Mouse (Mus musculus): ENCODE data around the gene Idua. TPM values are rescaled to one million over a fixed set of nuclear protein-coding genes. Genes with fewer than 3 reads are reported as not detected.

Idua gene
- polyA plus RNA-seq, 1 experiment from 2014 or later: 11.8 TPM

GRCm38 (mm10) chr5:108671757-108672156 lies 11.6 kb downstream of the Idua start:
- Histone ChIP-seq H3K9ac (no peak overlapping the region), H3K4me1 (replicated peaks) (peaks cover 25% of the 10 kb centered on the region), H3K9me3 (no peaks in the 10 kb centered on the region), H3K27me3 (no peaks in the 10 kb centered on the region), H3K4me2 (no peak overlapping the region), H3K36me3 (peaks cover 9% of the 10 kb centered on the region; the same call in 1 of the 2 replicates), H3K4me3 (no peak overlapping the region), H3K27ac (replicated peaks) (no peak overlapping the region)
- no peak for ATAC-seq (ENCODE audit: low FRiP score, low read depth)
- 94% methylated on average over 12 of the region's 12 CpGs for WGBS

GRCm38 (mm10) chr5:108674624-108675023 lies 14.5 kb downstream of the Idua start:
- H3K9ac ChIP-seq: no peak overlapping the region
- H3K27ac ChIP-seq (replicated peaks): no peak overlapping the region
- H3K4me2 ChIP-seq: no peak overlapping the region
- WGBS: 88% methylated on average over 2 of the region's 2 CpGs
- H3K27me3 ChIP-seq: no peaks in the 10 kb centered on the region
- H3K4me3 ChIP-seq: no peak overlapping the region
- peaks cover 9% of the 10 kb centered on the region; the same call in 1 of the 2 replicates for H3K36me3 ChIP-seq
- H3K4me1 ChIP-seq (replicated peaks): peaks cover 24% of the 10 kb centered on the region
- ATAC-seq (ENCODE audit: low FRiP score, low read depth): no peak
- no peaks in the 10 kb centered on the region for H3K9me3 ChIP-seq

GRCm38 (mm10) chr5:108675251-108675816 lies 15.2 kb downstream of the Idua start, which contains the start of gene Slc26a1:
TSS of gene Slc26a1 (minus strand) at chr5:108675569.
- Histone ChIP-seq H3K27me3 (no peaks in the 10 kb centered on the region), H3K9me3 (no peaks in the 10 kb centered on the region), H3K4me1 (replicated peaks) (peaks cover 16% of the 10 kb centered on the region), H3K4me3 (no peak within 1 kb of the TSS), H3K9ac (no peak within 1 kb of the TSS), H3K4me2 (no peak within 1 kb of the TSS), H3K27ac (replicated peaks) (no peak within 1 kb of the TSS), H3K36me3 (peaks cover 9% of the 10 kb centered on the region; the same call in 1 of the 2 replicates)
- ATAC-seq (ENCODE audit: low FRiP score, low read depth): no peak
- WGBS: 86% methylated on average over 9 of the region's 9 CpGs

GRCm38 (mm10) chr5:108676772-108677498 lies 16.8 kb downstream of the Idua start:
- peak; percentile 75 for ATAC-seq (ENCODE audit: low FRiP score, low read depth)
- Histone ChIP-seq H3K27me3 (no peaks in the 10 kb centered on the region), H3K9me3 (no peaks in the 10 kb centered on the region), H3K36me3 (peaks cover 2% of the 10 kb centered on the region; the same call in 1 of the 2 replicates), H3K4me2 (peak overlapping the region; percentile 66), H3K4me1 (replicated peaks) (peaks cover 16% of the 10 kb centered on the region), H3K9ac (peak overlapping the region; percentile 46), H3K4me3 (peak overlapping the region; percentile 34), H3K27ac (replicated peaks) (peak overlapping the region; percentile 87)
- WGBS: 7% methylated on average over 5 of the region's 5 CpGs

GRCm38 (mm10) chr5:108677605-108678295 lies 17.6 kb downstream of the Idua start:
- Histone ChIP-seq H3K27ac (replicated peaks) (peak overlapping the region; percentile 87), H3K4me1 (replicated peaks) (peaks cover 16% of the 10 kb centered on the region), H3K36me3 (no peaks in the 10 kb centered on the region), H3K9me3 (no peaks in the 10 kb centered on the region), H3K9ac (peak overlapping the region; percentile 46), H3K4me3 (peak overlapping the region; percentile 34), H3K27me3 (no peaks in the 10 kb centered on the region), H3K4me2 (peak overlapping the region; percentile 66)
- 3% methylated on average over 25 of the region's 25 CpGs for WGBS
- peak; percentile 93 for ATAC-seq (ENCODE audit: low FRiP score, low read depth)

- peak overlapping the region; percentile 45; the same call in 1 of the 2 replicates for H3K27ac ChIP-seq (replicated peaks)
- H3K36me3 ChIP-seq: no peaks in the 10 kb centered on the region
- H3K9me3 ChIP-seq: no peaks in the 10 kb centered on the region
- no peak overlapping the region for H3K4me2 ChIP-seq
- no peak overlapping the region for H3K9ac ChIP-seq
- no peak overlapping the region for H3K4me3 ChIP-seq
- H3K27me3 ChIP-seq: no peaks in the 10 kb centered on the region
- 89% methylated on average over 6 of the region's 6 CpGs for WGBS
- peaks cover 16% of the 10 kb centered on the region for H3K4me1 ChIP-seq (replicated peaks)
- no peak for ATAC-seq (ENCODE audit: low FRiP score, low read depth)
Observed at GRCm38 (mm10) chr5:108678296-108678854, 18.2 kb downstream of the Idua start.

GRCm38 (mm10) chr5:108679909-108680308 lies 19.8 kb downstream of the Idua start:
- Histone ChIP-seq H3K9me3 (no peaks in the 10 kb centered on the region), H3K9ac (no peak overlapping the region), H3K4me2 (no peak overlapping the region), H3K36me3 (no peaks in the 10 kb centered on the region), H3K4me3 (no peak overlapping the region), H3K27ac (replicated peaks) (no peak overlapping the region), H3K4me1 (replicated peaks) (peaks cover 16% of the 10 kb centered on the region), H3K27me3 (no peaks in the 10 kb centered on the region)
- no peak for ATAC-seq (ENCODE audit: low FRiP score, low read depth)
- WGBS: 56% methylated on average over 3 of the region's 3 CpGs

- H3K4me3 ChIP-seq: no peak overlapping the region
- no peaks in the 10 kb centered on the region for H3K9me3 ChIP-seq
- H3K27ac ChIP-seq (replicated peaks): no peak overlapping the region
- no peak for ATAC-seq (ENCODE audit: low FRiP score, low read depth)
- no peaks in the 10 kb centered on the region for H3K36me3 ChIP-seq
- WGBS: 92% methylated on average over 6 of the region's 6 CpGs
- peaks cover 16% of the 10 kb centered on the region for H3K4me1 ChIP-seq (replicated peaks)
- no peak overlapping the region for H3K9ac ChIP-seq
- no peak overlapping the region for H3K4me2 ChIP-seq
- H3K27me3 ChIP-seq: no peaks in the 10 kb centered on the region
Observed at GRCm38 (mm10) chr5:108680871-108681270, 20.7 kb downstream of the Idua start.

GRCm38 (mm10) chr5:108689091-108689490 lies 29.0 kb downstream of the Idua start:
- no peak overlapping the region for H3K4me3 ChIP-seq
- H3K4me2 ChIP-seq: no peak overlapping the region
- WGBS: 69% methylated on average over 5 of the region's 5 CpGs
- 0 out of 2 replicates have a peak, but pooled peaks cover 6% of the 10 kb centered on the region for H3K4me1 ChIP-seq (replicated peaks)
- no peaks in the 10 kb centered on the region for H3K36me3 ChIP-seq
- no peak overlapping the region for H3K27ac ChIP-seq (replicated peaks)
- no peaks in the 10 kb centered on the region for H3K9me3 ChIP-seq
- no peak for ATAC-seq (ENCODE audit: low FRiP score, low read depth)
- H3K9ac ChIP-seq: no peak overlapping the region
- H3K27me3 ChIP-seq: peaks cover 18% of the 10 kb centered on the region

GRCm38 (mm10) chr5:108691152-108691551 lies 31.0 kb downstream of the Idua start:
- H3K4me2 ChIP-seq: no peak overlapping the region
- no peaks in the 10 kb centered on the region for H3K36me3 ChIP-seq
- peaks cover 17% of the 10 kb centered on the region for H3K4me1 ChIP-seq (replicated peaks)
- H3K4me3 ChIP-seq: no peak overlapping the region
- WGBS: 71% methylated on average over 4 of the region's 4 CpGs
- H3K27me3 ChIP-seq: peaks cover 28% of the 10 kb centered on the region
- no peaks in the 10 kb centered on the region for H3K9me3 ChIP-seq
- no peak overlapping the region for H3K27ac ChIP-seq (replicated peaks)
- no peak overlapping the region for H3K9ac ChIP-seq
- no peak for ATAC-seq (ENCODE audit: low FRiP score, low read depth)

GRCm38 (mm10) chr5:108692271-108692670 lies 32.1 kb downstream of the Idua start, which contains the start of gene Fgfrl1:
TSS of gene Fgfrl1 (plus strand) at chr5:108692382.
- H3K4me3 ChIP-seq: peak within 1 kb of the TSS; percentile 81
- no peaks in the 10 kb centered on the region for H3K9me3 ChIP-seq
- WGBS: 3% methylated on average over 16 of the region's 18 CpGs
- no peak within 1 kb of the TSS for H3K9ac ChIP-seq
- H3K4me1 ChIP-seq (replicated peaks): peaks cover 17% of the 10 kb centered on the region
- H3K27ac ChIP-seq (replicated peaks): no peak within 1 kb of the TSS
- H3K36me3 ChIP-seq: no peaks in the 10 kb centered on the region
- H3K4me2 ChIP-seq: peak within 1 kb of the TSS; percentile 91
- ATAC-seq (ENCODE audit: low FRiP score, low read depth): no peak
- peaks cover 28% of the 10 kb centered on the region for H3K27me3 ChIP-seq
